Mouse (Mus musculus) thymus, adult 18-20 months (tissue): ENCODE measurements around the gene Unc45a.

Experiments
- DNase-seq, 2 experiments: peaks; one replicate each; pipeline ENCODE4 v3.0.0; 2022; ENCODE audit warnings: mixed read lengths in 2 of 2

The Unc45a gene

DNA sequence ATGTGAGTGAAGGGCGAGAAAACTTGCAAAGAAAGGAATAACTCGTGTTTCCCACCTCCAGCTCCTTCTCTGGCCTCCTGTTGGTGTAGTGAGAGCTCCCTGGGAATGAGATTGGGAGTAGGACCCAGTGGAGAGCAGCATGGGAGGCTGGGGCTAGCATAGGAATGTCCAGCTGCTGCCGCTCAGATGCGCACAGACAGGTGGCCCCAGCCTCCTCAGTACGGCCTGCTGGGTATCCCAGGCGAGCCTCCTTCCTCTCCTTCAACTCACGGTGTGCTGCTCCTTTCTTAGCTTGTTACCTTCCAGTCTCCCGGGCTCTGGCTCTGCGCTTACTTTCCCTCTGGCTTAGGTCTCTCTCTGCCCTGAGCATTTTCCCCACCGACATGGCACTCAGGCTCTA, 60.8 kb downstream of the Unc45a start:
- DNase-seq, result no peak

DNA sequence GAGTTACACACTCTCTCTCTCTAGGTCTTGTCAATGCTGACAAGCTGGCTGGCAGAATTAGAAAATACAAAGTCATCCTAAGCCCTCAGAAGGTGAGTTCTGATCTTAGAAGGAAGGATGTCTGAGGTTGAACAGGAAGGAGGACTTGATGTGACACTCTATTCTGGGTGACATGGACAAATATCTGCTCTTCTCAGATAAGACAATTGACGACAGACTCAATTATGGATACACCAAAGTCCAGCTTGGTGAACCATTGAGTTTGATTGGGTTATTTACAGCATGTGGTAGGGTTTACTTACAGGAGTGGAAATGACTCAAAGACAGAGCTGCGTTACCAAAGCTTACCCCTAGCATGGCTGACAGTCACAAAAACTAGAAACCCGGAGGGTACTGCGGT, 64.4 kb downstream of the Unc45a start:
- DNase-seq, result no peak
